In genomic region chr6:144742559-144742958, GRCm38 (mm10) we compare ENCODE assay signal across 25 mouse cellular contexts.
"Had no signal": no experiment of that assay in that cellular context is flagged by ENCODE, and none has a peak within 500 bp of the region (broad histone marks: within the 10 kb centered on the region; RNA-seq: fewer than 3 reads in every experiment).

No protein-coding gene starts in this region.

- H3K36me3 ChIP-seq: intestine, embryonic 15.5 days; kidney, embryonic 15.5 days; limb, embryonic 10.5 days; limb, embryonic 13.5 days; liver, embryonic 12.5 days; liver, embryonic 15.5 days; lung, embryonic 15.5 days; midbrain, embryonic 10.5 days; neural tube, embryonic 12.5 days; neural tube, embryonic 15.5 days had no signal

- H3K4me1 ChIP-seq: intestine, embryonic 15.5 days; kidney, embryonic 15.5 days; liver, embryonic 15.5 days; midbrain, embryonic 10.5 days; neural tube, embryonic 12.5 days; neural tube, embryonic 15.5 days; stomach, embryonic 15.5 days had no signal

- H3K9me3 ChIP-seq: intestine, embryonic 15.5 days; kidney, embryonic 15.5 days; limb, embryonic 10.5 days; limb, embryonic 13.5 days; liver, embryonic 12.5 days; liver, embryonic 15.5 days; lung, embryonic 15.5 days; neural tube, embryonic 15.5 days; stomach, embryonic 15.5 days had no signal

- H3K4me3 ChIP-seq: intestine, embryonic 15.5 days; kidney, embryonic 15.5 days; limb, embryonic 10.5 days; limb, embryonic 13.5 days; liver, embryonic 12.5 days; liver, embryonic 15.5 days; lung, embryonic 15.5 days; megakaryocyte, embryonic 14.5 days; midbrain, embryonic 10.5 days; neural tube, embryonic 12.5 days; neural tube, embryonic 15.5 days; stomach, embryonic 15.5 days had no signal

- DNase-seq: kidney, adult 11 months; kidney, adult 8-10 months; kidney, postnatal 10 days; kidney, postnatal 36 days; liver; lung, postnatal 14 days; lung, postnatal 4 days; midbrain, embryonic 14.5 days; right cerebral cortex, adult 18-20 months; right cerebral cortex, postnatal 14 days; right cerebral cortex, postnatal 4 days; spleen, adult 18-20 months; thymus, postnatal 25 days had no signal

- H3K4me2 ChIP-seq: intestine, embryonic 15.5 days; kidney, embryonic 15.5 days; limb, embryonic 13.5 days; liver, embryonic 12.5 days; liver, embryonic 15.5 days; lung, embryonic 15.5 days; neural tube, embryonic 12.5 days; neural tube, embryonic 15.5 days; stomach, embryonic 15.5 days had no signal

- H3K27ac ChIP-seq: intestine, embryonic 15.5 days; kidney, embryonic 15.5 days; limb, embryonic 10.5 days; limb, embryonic 13.5 days; liver, embryonic 12.5 days; liver, embryonic 15.5 days; lung, embryonic 15.5 days; midbrain, embryonic 10.5 days; neural tube, embryonic 12.5 days; neural tube, embryonic 15.5 days; stomach, embryonic 15.5 days had no signal

- ATAC-seq: intestine, embryonic 15.5 days; liver, embryonic 12.5 days had no signal

- H3K9ac ChIP-seq: intestine, embryonic 15.5 days; kidney, embryonic 15.5 days; limb, embryonic 13.5 days; liver, embryonic 12.5 days; liver, embryonic 15.5 days; lung, embryonic 15.5 days; neural tube, embryonic 12.5 days; neural tube, embryonic 15.5 days; stomach, embryonic 15.5 days had no signal

- H3K27me3 ChIP-seq: intestine, embryonic 15.5 days; kidney, embryonic 15.5 days; limb, embryonic 13.5 days; liver, embryonic 12.5 days; liver, embryonic 15.5 days; lung, embryonic 15.5 days; neural tube, embryonic 12.5 days; neural tube, embryonic 15.5 days; stomach, embryonic 15.5 days had no signal
